Mouse (Mus musculus) cerebellum, adult 11 months (tissue): ENCODE results near the gene Kiss1r.
A peak's percentile ranks its signal among the peaks of the same experiment; 100 is the strongest.
"Not testable (repeated sequence)": the region's sequence is repeated elsewhere in the genome, so short reads cannot be mapped to it uniquely, and the experiment has no call there.

Experiments
- DNase-seq: peaks from one replicate; pipeline ENCODE4 v3.0.0; 2022

Gene Kiss1r

DNA sequence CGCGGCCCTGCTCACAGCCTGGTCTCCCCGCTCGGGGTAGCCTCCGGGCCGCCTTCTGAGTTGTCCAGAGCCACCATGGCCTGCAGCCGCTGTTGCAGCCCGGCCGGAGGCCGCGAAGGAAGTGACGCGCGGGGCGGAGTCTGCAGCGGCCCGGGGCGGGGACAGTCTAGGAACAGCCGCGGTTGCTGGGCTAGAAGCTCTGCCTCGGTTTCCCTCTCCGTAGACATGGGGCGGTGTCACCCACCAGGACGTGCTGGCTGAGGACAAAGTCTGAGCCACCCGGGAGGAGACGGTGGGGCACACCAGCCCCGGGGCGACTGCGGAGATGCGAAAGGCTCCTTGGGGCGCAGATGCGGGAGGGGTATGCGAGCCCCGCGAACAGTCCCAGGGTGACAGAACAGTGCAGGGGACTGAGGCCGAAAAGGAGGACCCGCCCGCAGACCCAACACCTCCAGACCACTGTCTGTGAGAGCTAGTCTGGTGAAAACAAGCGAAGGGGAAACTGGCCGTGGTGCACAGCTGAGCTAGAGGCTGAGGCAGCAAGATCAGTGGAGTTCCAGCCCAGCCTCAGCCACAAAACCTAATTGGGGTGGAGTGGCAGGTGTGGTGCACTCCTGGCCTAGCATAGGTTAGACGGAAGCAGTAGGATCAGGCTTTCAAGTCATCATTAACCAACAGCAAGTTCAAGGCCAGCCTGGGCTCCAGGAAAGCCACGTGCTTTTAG, at the start of gene Kiss1r:
Kiss1r (plus strand) TSS at position 164 of the 724 bp plus-strand sequence.
- peak; percentile 82 for DNase-seq

DNA sequence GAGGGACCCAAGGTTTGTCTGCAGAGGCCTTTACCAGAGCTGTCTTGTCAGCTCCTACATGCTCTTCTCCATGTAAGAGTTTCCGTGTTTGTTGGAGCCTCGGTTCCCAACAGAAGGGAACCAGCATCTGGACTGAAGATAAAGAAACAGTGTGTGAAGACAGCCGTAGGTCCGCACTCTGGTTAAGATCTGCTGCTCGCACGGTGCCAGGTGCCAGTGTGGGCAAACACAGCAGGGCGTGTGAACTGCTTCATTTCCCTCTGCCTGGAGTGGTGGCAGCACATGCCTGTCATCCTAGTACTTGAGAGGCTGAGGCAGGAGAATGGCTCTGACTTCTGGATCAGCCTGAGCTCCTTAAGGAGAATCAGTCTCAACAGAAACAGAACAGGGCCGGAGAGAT, 44.9 kb upstream of the Kiss1r start:
- DNase-seq: no peak

DNA sequence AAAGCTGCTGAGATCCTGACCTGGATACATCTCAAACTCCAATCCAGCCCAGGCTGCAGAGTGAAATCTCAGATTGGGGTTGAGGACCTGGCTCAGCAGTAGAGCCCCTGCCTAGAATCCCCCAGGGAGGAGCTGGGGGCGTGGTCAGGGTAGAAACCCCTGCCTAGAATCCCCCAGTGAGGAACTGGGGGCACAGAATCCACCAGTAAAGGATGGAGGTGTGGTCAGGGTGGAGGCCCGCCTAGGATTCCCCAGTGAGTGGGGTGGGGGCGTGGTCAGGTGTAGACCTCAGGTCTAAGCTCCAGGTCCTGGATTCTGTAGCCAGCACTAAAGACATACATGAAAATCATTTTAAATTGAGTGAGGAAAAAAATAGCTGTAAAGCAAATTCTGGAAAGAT, 43.9 kb upstream of the Kiss1r start:
- no peak for DNase-seq

DNA sequence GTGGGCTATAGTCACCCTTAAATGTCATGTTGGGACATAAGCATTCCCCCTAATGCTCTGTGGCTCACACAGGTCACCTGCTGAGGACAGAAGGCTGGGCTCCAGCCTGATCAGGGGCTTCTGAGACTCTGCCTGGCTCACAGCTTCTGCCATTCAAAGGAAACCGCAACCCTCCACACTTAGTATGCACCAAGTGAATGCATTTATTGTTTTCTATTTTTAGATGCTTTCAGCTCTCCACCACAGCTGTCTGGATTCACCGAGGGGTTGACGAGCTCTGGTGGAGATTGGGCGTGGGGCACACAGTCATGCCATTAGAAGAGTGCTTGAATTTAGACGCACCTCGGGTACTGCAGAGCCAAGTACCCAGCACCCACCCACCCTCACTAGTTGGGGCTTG, 43.5 kb upstream of the Kiss1r start:
- DNase-seq: no peak

DNA sequence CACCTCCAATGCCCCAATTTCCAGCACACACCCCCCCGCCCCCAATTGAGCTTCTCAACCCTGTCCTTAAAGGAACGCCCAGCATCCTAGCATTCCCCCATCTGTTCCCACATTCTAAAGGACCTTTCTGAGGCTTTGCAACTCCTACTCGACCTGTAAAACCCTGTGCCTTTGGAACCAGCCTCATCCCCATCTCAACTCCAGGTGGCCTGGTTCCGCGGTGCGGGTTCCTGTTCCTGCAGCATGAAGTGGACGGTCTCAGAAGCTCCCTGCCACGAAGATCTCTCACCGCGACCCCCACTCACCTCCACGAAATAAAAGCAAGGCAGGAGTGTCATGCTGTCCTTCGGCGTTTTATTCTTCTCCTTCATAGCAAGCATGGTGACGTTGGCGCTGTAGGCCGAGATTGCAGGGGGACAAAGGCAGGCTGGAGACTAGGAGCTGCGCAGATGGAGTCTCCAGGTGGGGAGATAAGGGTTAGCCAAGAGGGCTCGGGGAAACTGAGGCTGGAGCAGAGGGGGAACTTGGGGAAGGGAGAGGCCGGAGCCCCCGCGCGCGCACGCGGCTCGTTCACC, 43.0 kb upstream of the Kiss1r start:
- DNase-seq: no peak

DNA sequence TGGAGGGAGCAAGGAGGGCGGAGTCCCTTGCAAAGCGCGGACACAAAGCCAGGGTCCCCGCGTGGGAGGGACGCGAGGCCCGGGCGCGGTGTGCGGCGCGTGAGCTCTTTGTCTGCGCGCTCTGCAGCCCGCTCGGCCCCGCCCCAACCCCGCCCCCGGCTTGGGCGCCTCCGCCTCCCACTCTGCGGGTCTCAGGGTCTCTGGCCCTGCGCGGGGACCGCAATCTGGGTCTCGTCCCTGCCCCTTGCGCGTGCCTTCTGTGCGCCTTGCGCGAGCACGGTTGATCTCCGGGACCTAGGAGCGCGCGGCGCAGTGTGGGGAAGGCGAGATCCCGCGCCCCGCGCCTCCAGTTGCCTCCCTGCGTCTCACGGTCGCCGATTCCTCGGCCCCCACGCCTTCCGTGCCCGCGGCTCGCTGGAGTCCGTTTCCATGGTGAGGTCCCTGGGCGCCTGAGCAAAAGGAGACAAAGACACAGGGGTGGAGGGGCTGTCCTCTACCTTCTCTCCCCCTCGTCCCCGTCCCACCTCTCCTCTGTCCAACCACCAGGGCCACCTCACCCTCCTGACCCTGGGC, 42.4 kb upstream of the Kiss1r start, which contains the start of the genes Prtn3 and Plppr3:
Prtn3 (plus strand) TSS at position 187 of the 573 bp plus-strand sequence.
Plppr3 (minus strand) TSS at position 345 of the 573 bp plus-strand sequence.
- no peak for DNase-seq

DNA sequence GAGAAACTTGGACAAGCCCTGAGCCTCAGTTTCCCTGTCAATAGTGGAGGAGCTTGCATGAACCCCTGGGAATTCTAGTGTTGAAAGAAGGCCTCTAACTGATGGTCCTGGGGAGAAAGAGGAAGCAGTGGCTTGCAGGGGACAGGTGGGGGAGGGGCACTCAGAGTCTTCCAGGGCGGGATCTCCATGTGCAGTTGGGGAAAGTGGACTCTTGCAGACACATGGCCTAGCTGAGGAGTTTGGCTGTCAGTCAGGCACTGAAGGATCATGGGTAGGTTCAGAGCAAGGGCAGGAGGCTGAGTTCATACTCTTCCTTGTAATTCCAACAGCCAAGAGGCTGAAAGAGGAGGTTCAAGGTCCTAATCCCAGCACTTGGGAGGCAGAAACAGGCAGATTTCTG, 39.6 kb upstream of the Kiss1r start:
- no peak for DNase-seq

DNA sequence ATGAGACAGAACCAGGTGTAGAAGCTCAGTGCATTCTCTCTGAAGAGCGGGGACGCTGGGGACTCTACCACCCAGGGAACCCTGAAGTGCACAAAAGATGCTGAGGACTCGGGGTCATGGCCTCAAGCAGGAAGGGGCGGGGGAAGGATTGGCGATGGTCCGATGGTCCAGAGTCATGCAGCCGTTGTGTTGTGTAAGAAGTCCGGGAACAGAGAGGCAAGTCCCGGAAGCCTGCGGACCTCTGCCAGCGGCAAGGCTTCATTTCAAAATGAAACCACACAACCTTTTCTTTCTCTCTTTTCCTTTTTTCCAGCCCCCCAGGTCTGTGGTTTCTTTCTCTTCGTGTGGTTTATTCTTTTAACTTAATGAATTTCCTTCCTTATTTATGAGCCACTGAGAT, 39.0 kb upstream of the Kiss1r start:
- DNase-seq: no peak

DNA sequence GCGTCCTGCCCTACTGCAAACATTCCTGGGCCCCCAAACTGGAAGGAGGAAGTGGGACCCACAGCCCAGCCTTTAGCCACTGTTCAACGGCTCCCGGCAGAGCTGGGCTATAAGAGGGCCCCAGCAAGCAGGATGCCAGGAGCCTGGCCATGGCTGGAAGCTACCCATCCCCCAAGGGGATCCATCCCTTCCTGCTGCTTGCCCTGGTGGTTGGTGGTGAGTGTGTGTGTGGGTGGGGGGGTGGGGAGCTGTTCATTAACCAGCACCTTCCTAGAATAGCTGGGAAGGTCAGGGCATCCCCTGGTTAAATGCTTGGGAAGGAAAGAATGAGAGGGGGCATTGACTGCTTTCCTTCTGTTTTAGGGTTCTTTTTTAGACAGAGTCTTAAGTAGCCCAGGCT, 37.2 kb upstream of the Kiss1r start:
- no peak for DNase-seq

DNA sequence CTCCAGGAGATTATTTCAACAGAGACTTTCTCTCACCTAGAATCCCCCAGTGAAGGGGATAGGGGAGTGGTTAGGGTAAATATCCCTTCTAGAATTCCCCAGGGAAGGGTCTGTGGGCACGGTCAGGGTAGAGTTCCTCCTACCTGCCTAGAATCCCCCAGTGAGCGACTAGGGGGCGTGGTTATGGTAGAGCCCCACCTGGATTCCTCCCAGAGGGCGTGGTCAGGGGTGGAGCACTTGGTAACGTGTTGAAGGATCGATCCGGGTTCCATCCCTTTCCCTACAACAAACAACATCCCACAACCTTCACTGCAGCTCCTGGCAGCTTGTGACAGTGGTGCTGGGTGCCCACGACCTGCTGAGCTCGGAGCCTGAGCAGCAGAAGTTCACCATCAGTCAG, 36.0 kb upstream of the Kiss1r start:
- DNase-seq: no peak

DNA sequence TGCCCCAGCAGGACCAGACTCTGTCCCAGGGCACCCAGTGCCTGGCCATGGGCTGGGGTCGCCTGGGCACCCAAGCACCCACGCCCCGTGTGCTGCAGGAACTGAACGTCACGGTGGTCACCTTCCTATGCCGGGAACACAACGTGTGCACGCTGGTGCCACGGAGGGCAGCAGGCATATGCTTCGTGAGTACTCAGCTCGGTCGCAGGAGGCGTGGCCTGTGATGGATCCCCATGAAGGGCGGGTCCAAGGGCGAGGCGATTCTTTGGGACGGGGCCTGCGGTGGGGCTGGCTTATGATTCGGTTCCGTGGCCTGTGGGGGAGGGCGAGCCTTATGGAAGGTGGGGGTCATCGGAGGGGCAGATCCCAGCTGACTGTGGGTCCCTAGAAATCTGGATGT, 34.8 kb upstream of the Kiss1r start:
- DNase-seq: no peak

DNA sequence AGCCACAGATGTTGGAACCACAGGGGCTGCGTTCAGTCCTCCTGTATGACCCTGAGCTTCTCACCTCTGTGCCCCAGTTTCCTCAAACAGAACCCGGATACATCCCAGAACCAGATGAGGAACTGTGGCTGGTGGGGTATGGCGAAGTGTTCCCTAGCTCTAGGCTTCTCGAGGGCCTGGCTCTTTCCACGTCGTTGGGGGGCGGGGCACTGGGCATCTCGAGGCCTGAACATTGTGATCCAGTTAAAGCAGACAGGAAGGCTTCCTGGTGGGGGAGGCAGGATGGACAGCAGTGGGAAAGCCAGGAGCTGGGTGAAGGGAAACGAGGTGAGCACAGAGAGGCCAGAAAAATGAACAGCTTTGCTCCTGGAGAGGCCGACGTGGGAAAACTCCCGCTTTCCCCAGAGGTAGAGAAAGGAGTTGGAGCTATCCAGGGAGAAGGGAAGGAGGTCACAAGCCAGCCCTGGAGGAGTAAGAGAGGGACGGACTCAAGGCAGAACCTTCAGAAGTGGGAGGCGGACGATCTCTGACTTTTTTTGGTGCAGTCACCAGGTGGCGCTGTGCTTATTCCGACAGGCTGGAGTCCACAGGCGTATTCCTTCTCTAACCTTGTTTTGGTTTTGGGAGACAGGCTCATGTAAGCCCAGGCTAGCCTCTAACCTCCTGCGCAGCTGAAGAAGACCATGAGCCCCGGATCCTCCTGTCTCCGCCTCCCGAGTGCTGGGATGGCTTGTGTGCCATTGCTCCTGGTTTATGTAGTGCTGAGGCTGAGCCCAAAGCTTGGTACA, 33.3 kb upstream of the Kiss1r start:
- peak; percentile 78 for DNase-seq

DNA sequence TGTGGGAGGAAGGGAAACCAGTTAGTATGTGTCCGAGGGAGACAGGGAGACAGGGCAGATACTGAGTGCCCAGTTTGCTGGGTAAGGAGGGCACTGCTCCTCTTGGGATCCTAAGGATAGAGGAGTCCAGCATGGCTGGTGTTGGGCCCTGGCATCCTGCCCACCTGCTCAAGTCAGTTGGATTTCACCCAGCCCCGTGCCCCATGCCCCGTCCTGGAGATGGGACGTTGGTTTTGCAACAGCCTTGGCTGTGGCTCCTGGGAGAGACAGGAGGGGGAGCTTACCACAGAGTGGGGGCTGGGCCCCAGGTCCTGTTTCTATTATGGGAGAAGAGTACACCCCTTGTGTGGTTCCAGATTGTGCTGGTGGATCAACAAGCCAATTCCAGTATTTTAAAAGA, 32.3 kb upstream of the Kiss1r start:
- no peak for DNase-seq

DNA sequence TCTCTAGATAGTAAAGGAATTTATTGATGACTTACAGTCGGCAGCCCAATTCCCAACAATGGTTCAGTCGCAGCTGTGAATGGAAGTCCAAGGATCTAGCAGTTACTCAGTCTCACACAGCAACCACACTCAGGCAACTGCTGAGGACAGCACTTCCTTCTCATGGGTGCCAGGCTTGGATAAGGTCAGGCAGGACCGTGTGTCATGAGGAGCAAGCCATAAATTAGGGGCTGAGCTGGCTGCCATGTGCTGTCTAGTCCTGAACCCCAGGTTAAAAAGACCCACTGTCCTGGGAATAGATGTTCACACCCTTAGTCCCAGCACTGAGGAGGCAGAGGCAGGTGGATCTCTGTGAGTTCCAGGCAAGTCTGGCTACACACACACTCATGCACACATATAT, 31.8 kb upstream of the Kiss1r start:
- not testable (repeated sequence) for DNase-seq

DNA sequence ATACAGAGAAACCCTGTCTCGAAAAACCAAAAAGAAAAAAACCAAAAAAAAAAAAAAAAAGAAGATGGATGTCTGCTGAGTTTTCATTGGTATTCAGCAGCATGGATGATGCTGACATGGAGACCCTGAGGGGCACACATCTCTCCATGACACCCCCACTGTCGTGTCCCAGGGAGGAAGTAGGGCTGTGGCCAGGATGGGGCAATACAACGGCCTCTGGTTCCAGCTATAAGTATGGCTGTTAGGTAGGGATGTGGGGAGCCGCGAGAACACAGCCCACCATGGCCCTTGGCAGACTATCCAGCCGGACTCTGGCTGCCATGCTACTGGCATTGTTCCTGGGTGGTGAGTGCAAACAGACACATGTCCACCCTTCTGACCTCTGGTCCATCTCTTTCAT, 30.7 kb upstream of the Kiss1r start, which contains the start of gene Elane:
Elane (plus strand) TSS at position 194 of the 400 bp plus-strand sequence.
- DNase-seq: no peak

DNA sequence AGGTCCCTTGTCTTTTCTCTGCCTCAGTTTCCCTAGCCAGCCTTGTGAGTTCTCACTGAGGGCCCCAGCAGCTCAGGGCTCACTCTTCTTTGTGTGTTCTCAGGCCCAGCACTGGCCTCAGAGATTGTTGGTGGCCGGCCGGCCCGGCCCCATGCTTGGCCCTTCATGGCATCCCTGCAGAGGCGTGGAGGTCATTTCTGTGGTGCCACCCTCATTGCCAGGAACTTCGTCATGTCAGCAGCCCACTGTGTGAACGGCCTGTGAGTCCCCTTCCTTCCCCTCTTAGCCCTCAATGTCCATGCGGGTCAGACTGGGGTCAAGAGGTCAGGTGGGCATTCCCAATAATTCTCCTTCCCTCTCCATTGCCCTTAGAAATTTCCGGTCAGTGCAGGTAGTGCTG, 30.2 kb upstream of the Kiss1r start:
- no peak for DNase-seq

DNA sequence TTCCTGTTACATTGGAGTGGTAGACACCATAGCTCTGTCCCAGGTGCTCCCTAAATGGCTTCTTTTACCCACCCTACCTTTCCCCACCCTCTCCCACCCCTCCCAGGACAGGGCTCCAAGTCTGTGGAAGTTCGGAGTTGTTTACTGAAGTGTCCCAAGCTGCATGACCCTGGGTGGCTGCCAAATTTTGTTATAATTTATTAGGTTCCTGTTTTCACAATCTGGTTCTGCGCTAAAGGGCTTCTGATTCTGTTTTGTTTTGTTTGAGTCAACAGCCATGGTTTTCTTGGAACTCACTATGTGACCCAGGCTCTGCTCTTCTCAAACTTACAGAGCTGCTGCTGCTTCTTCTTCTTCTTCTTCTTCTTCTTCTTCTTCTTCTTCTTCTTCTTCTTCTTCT, 27.4 kb upstream of the Kiss1r start:
- DNase-seq: no peak

DNA sequence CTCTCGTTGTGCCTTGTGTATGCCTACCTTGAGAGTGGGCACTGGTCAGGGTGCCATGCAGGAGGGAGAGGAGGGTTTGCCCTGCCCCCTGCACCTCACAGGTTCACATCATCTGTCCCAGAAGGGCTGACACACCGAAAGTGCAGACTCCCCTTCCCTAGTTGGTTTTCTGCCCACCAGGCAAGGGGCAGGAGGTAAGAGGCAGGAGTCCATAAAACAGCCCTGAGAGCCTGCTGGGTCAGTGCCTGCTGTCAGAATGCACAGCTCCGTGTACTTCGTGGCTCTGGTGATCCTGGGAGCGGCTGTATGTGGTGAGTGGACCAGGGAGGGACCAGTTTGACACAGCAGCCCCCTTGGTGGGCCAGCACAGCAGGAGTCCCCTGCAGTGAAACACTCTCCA, 26.1 kb upstream of the Kiss1r start, which contains the start of gene Cfd:
Cfd (plus strand) TSS at position 184 of the 400 bp plus-strand sequence.
- DNase-seq: no peak

DNA sequence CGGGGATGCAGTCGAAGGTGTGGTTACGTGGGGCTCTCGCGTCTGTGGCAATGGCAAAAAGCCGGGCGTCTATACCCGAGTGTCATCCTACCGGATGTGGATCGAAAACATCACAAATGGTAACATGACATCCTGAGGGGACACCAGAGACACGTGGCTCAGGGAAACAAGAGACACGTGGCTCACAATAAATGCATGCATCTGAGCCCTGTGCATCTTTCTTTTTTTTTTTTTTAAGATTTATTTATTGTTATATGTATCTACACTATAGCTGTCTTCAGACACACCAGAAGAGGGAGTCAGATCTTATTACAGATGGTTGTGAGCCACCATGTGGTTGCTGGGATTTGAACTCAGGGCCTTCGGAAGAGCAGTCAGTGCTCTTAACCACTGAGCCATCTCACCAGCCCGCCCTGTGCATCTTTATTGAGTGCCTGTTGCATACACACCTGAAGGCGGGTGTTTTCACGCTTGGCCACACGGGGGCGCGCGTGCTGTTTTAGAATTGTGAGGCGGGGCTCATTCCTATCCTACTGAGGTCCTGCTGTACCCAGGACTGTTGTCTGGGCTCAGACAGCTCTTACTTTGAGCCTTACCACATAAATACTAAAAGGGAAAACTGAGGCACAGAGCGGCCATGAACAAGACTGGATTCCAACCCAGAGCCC, 24.2 kb upstream of the Kiss1r start:
- peak; percentile 77 for DNase-seq

DNA sequence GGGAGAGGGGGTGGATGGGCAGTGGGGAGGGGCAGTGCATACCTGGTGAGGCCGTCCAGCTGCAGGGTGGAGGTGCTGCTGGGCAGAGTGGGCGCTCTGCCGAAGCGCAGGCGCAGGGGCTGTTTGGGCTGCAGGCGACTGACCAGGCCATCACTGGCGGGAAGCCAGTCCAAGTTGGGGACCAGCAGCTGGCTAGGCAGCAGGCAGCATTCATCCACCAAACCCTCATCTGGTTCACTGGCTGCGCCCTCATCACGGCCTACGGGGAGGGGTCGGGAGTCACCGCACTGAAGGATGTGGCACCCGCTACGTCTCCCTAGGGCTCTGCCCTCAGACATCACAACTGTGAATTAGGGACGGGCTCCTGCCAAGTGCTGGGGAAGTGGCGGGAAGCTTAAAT, 20.5 kb upstream of the Kiss1r start:
- no peak for DNase-seq

DNA sequence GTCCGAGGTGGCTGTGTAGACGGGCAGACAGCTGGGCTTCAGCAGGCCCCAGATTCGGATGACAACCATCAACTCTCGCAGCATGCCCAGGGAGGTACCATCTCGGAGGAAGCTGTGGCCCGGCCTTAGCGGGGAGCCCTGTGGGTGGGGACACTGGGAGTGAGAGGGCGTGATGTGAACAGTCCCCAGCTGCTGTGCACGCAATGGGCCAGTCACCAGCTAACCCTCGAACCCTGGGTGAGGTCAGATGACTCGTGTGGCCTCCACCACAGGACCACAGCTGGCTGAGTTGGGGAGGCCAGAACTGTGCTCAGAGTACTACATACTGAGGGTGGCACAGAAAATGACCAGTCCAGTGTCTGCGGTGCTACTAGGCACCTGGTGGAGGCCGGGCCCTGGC, 20.0 kb upstream of the Kiss1r start:
- DNase-seq: no peak

DNA sequence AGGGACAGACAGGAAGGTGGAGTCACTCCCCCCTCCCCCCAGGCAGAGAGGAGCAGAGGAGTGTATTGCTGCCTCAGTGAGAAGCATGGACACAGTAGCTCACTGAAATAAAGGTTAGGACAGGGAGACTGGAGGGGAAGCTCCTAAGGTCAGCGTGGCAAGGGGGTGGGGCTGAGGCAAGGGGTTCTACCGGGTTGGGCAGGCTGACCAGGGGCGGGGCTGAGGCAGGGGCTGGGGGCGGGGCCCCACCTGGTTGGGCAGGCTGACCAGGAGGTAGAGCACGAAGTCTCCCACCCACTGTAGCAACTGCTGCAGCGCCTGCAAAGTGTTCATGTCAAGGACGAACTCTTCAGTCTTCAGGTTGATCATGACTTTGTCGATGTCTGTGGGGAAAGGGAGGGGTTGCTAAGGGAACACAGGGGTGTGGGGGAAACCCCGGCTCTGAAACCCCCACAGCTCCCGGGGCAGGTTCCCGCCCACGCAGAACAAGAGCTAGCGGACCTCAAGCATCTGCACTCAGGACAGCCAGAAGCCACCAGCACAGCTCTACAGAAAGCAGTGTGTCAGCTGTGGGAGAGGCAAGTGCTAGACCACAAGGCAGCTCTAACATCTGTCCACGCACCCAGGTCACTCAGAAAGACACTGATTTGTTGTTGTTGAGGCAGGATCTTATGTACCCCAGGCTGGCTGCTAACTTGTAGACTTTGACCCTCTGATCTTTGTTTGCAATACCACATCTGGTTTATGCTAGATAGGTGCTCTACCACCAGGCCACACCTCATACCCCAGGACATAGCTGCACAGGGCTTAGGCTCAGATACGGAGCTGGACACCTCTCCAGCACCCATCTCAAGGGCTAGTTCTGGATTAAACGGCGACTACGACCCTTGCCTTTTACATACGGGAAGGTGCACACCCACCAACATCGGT, 19.2 kb upstream of the Kiss1r start:
- no peak for DNase-seq
